Mouse (Mus musculus) neural tube, embryonic 14.5 days (tissue): ENCODE measurements around the gene Cox16. TPM values are rescaled to one million over a fixed set of nuclear protein-coding genes. Genes with fewer than 3 reads are reported as not detected.

Experiments
- polyA plus RNA-seq: library from polyadenylated mRNA; unstranded; fragments of >200 nt; fragmentation: Nextera tagmentation; extraction: Ambion mirVana; gene quantifications from 2 replicates; pipeline ENCODE4 v1.2.1, GENCODE M21; 2014

Cox16 gene
- polyA plus RNA-seq, 1 experiment from 2014 or later = 138 TPM

Other genes with a start within 250 kb of the Cox16 start
- gene Slc8a3, start 151.9 kb downstream of the Cox16 start, polyA plus RNA-seq = 12.7 and 13.0 TPM in 2 replicates
- gene Gm4787, start 105.7 kb downstream of the Cox16 start, polyA plus RNA-seq = 0.36 and 0.43 TPM in 2 replicates
- 0.74 and 1.0 TPM in 2 replicates for gene Adam4, start 63.2 kb downstream of the Cox16 start, polyA plus RNA-seq
- gene Gm20498, start 47.8 kb upstream of the Cox16 start, polyA plus RNA-seq = 35.6 and 47.2 TPM in 2 replicates
- 37.1 and 40.5 TPM in 2 replicates for gene Synj2bp, start 47.8 kb upstream of the Cox16 start, polyA plus RNA-seq
- 1.6 TPM in 2 replicates for gene Adam21, start 83.3 kb upstream of the Cox16 start, polyA plus RNA-seq
- 39.5 and 46.1 TPM in 2 replicates for gene Med6, start 109.9 kb upstream of the Cox16 start, polyA plus RNA-seq
- 15.9 and 19.7 TPM in 2 replicates for gene Ttc9, start 146.1 kb upstream of the Cox16 start, polyA plus RNA-seq